Mouse (Mus musculus): Measurements from ENCODE around the gene Vav2. TPM values are rescaled to one million over a fixed set of nuclear protein-coding genes. Genes with fewer than 3 reads are reported as not detected.

The Vav2 gene
- polyA plus RNA-seq, 1 experiment = 18.8 TPM

DNA sequence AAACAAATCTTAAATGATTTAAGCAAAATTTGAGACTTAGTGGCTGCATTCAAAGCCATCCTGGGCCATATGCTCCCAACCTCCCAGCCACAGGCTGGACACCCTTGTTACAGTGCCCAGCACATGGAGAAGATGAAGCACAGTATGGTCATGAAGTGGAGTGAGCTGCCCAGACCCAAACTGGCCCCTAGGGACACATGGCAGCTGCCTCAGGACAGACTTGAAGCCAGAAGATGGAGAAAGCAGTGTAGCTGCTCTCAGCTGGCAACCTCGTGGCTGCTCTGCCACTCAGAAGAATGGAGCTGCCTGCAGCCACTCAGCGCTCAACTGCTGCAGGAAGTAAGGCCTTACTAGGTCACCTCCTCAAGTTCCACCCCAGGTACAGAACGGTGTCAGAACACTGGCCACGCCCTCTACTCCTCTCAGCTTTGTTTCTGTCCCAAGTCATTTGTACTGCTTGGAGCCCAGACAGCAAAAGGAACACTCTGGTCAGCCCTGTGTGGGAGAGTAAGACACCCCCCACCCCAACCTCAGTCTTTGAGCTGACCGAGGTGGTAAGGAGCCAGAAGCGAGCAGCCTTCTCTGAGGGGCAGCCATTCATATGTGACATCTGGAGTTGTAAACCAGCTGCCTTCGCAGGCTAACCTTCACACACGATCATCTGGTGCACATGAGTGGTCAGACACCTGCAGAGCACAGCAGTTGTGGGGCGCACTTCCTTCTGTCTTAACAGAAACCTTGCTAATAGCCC lies 130.0 kb downstream of the Vav2 start:
- no peak for TF ChIP-seq CTCF (IDR thresholded peaks at IDR 0.05; ENCODE audit: control insufficient read depth, insufficient read depth, low read length)
- TF ChIP-seq POLR2A (IDR thresholded peaks at IDR 0.05; ENCODE audit: borderline replicate concordance, control insufficient read depth, low read depth, low read length) = no peak
- peak overlapping the region; percentile 89 for H3K27ac ChIP-seq (ENCODE audit: control insufficient read depth, insufficient read depth, low read depth, low read length, poor library complexity)
- H3K4me3 ChIP-seq (replicated peaks; ENCODE audit: control insufficient read depth, low read depth, low read length) = no peak overlapping the region
- 50% methylated on average over 9 of the region's 9 CpGs for WGBS
- peaks cover 4% of the 10 kb centered on the region for H3K4me1 ChIP-seq (ENCODE audit: control insufficient read depth, insufficient read depth, low read length)

DNA sequence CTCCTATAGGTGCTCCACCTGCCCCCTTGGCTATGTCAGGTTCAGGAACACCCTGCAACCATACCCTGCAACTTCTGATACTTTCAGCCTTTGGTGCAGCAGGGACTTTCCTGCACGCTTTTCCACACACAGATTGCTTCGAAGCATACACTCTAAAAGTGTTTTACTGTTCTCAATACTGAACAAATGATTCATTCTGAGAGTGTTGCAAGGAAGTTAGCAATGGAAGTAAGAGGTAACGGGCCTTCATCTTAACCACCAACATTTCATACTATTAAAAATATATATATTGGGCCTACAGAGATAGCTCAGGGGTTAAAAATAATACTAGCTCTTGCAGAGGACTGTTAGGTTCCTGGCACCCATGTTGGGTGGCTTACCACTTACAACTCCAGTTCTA lies 132.1 kb downstream of the Vav2 start:
- TF ChIP-seq CTCF (IDR thresholded peaks at IDR 0.05; ENCODE audit: control insufficient read depth, insufficient read depth, low read length) (no peak), POLR2A (IDR thresholded peaks at IDR 0.05; ENCODE audit: borderline replicate concordance, control insufficient read depth, low read depth, low read length) (no peak)
- 78% methylated on average over 3 of the region's 3 CpGs for WGBS
- H3K4me1 ChIP-seq (ENCODE audit: control insufficient read depth, insufficient read depth, low read length) = peaks cover 4% of the 10 kb centered on the region

GRCm38 (mm10) chr2:27289019-27289418 lies 137.8 kb downstream of the Vav2 start:
- WGBS = 16% methylated on average over 3 of the region's 3 CpGs
- Histone ChIP-seq H3K27ac (ENCODE audit: control insufficient read depth, insufficient read depth, low read depth, low read length, poor library complexity) (no peak overlapping the region), H3K4me3 (replicated peaks; ENCODE audit: control insufficient read depth, low read depth, low read length) (no peak overlapping the region), H3K4me1 (ENCODE audit: control insufficient read depth, insufficient read depth, low read length) (no peaks in the 10 kb centered on the region)
- TF ChIP-seq CTCF (IDR thresholded peaks at IDR 0.05; ENCODE audit: control insufficient read depth, insufficient read depth, low read length) (peak; percentile 66), POLR2A (IDR thresholded peaks at IDR 0.05; ENCODE audit: borderline replicate concordance, control insufficient read depth, low read depth, low read length) (no peak)

More for the DNA sequence above, 132.1 kb downstream of the Vav2 start:
- H3K27ac ChIP-seq (ENCODE audit: control insufficient read depth, insufficient read depth, low read depth, low read length, poor library complexity) = no peak overlapping the region
- H3K4me3 ChIP-seq (replicated peaks; ENCODE audit: control insufficient read depth, low read depth, low read length) = no peak overlapping the region

DNA sequence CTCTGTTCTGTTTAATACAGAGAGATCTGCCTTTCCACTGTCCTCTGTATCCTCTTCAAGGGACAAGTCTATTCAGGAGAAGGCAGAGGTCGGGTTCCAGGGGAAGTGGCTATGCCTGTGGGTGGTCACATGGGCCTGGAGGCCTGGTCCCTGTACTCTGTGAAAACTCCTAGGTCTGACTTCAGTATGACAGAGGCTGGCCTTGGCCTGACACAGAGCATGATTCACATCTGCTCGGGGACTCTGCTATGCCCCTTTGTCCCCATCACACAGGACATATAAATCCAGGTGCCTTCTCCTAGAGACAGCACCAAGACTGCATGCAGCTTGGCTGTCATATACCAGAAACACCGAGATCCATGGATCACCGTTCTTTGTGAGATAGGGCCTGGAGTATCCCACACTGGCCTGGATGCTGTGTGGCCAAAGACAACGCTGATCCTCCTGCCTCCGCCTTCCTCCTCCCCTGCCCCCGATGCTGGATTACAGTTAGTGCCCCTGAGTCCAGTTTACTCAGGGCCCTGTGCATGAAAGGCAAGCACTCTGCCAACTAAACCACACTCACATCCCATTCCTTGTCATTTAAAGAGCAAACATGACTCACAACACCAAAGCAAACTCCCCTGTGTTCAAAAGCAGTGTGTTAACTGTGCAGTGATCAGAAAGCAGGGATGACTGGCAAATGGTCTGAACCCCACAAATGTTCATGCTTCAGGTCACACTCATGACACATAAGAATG lies 139.7 kb downstream of the Vav2 start:
- H3K4me3 ChIP-seq (replicated peaks; ENCODE audit: control insufficient read depth, low read depth, low read length) = no peak overlapping the region
- 78% methylated on average over 7 of the region's 7 CpGs for WGBS
- H3K4me1 ChIP-seq (ENCODE audit: control insufficient read depth, insufficient read depth, low read length) = no peaks in the 10 kb centered on the region
- TF ChIP-seq CTCF (IDR thresholded peaks at IDR 0.05; ENCODE audit: control insufficient read depth, insufficient read depth, low read length) (no peak), POLR2A (IDR thresholded peaks at IDR 0.05; ENCODE audit: borderline replicate concordance, control insufficient read depth, low read depth, low read length) (no peak)
- H3K27ac ChIP-seq (ENCODE audit: control insufficient read depth, insufficient read depth, low read depth, low read length, poor library complexity) = no peak overlapping the region

DNA sequence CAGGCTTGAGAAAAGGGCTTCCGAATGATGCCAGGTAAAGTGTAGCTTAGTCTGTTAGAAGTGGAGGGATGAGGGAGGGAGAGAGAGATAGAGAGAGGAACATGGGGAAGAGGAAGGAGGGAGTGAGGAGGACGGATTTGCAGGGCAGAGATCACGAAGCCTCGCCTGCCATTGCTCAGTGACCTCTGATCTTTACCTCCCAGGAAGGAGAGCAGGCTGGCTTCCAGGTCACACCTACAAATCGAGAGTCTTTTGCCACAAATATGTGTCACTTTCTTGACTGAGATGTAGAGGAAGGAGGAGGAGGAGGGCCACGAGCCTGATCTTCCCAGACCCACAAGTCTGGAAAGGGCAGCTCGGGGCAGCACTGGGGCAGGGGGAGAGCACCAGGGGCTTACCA lies 142.4 kb downstream of the Vav2 start:
- WGBS = 64% methylated on average over 7 of the region's 7 CpGs
- no peak overlapping the region for H3K27ac ChIP-seq (ENCODE audit: control insufficient read depth, insufficient read depth, low read depth, low read length, poor library complexity)
- TF ChIP-seq POLR2A (IDR thresholded peaks at IDR 0.05; ENCODE audit: borderline replicate concordance, control insufficient read depth, low read depth, low read length) (no peak), CTCF (IDR thresholded peaks at IDR 0.05; ENCODE audit: control insufficient read depth, insufficient read depth, low read length) (no peak)
- no peaks in the 10 kb centered on the region for H3K4me1 ChIP-seq (ENCODE audit: control insufficient read depth, insufficient read depth, low read length)
- no peak overlapping the region for H3K4me3 ChIP-seq (replicated peaks; ENCODE audit: control insufficient read depth, low read depth, low read length)

- TF ChIP-seq CTCF (IDR thresholded peaks at IDR 0.05; ENCODE audit: control insufficient read depth, insufficient read depth, low read length) = no peak
- no peak for TF ChIP-seq POLR2A (IDR thresholded peaks at IDR 0.05; ENCODE audit: borderline replicate concordance, control insufficient read depth, low read depth, low read length)
- WGBS = 83% methylated on average over 9 of the region's 9 CpGs
- no peaks in the 10 kb centered on the region for H3K4me1 ChIP-seq (ENCODE audit: control insufficient read depth, insufficient read depth, low read length)
Measured at GRCm38 (mm10) chr2:27281771-27282170, 145.1 kb downstream of the Vav2 start.

GRCm38 (mm10) chr2:27280920-27281611 lies 145.8 kb downstream of the Vav2 start:
- 63% methylated on average over 13 of the region's 13 CpGs for WGBS
- no peaks in the 10 kb centered on the region for H3K4me1 ChIP-seq (ENCODE audit: control insufficient read depth, insufficient read depth, low read length)
- H3K27ac ChIP-seq (ENCODE audit: control insufficient read depth, insufficient read depth, low read depth, low read length, poor library complexity) = no peak overlapping the region
- no peak overlapping the region for H3K4me3 ChIP-seq (replicated peaks; ENCODE audit: control insufficient read depth, low read depth, low read length)
- TF ChIP-seq CTCF (IDR thresholded peaks at IDR 0.05; ENCODE audit: control insufficient read depth, insufficient read depth, low read length) = peak; percentile 67
- no peak for TF ChIP-seq POLR2A (IDR thresholded peaks at IDR 0.05; ENCODE audit: borderline replicate concordance, control insufficient read depth, low read depth, low read length)

More at GRCm38 (mm10) chr2:27281771-27282170, 145.1 kb downstream of the Vav2 start:
- Histone ChIP-seq H3K4me3 (replicated peaks; ENCODE audit: control insufficient read depth, low read depth, low read length) (no peak overlapping the region), H3K27ac (ENCODE audit: control insufficient read depth, insufficient read depth, low read depth, low read length, poor library complexity) (no peak overlapping the region)

DNA sequence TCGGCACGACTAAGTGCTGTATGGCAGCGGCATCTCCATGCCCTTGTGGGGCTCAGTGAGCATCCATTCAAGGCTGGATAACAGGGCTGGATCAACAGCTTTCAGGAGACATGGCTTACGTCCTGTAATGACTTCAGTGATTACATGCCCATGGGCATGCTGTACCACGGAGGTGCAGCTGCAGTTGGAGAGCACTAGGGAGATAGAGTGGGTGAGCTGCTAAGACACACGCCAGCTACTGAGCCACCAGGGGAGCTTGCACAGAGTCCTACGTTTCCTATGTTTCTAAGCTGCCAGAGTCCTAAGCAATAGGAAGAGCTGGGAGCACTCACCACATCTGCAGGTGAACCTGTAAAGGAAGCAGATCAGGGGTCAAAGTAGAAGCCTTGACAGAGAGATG lies 148.0 kb downstream of the Vav2 start:
- WGBS = 87% methylated on average over 7 of the region's 7 CpGs
- no peak overlapping the region for H3K27ac ChIP-seq (ENCODE audit: control insufficient read depth, insufficient read depth, low read depth, low read length, poor library complexity)
- H3K4me1 ChIP-seq (ENCODE audit: control insufficient read depth, insufficient read depth, low read length) = no peaks in the 10 kb centered on the region
- TF ChIP-seq POLR2A (IDR thresholded peaks at IDR 0.05; ENCODE audit: borderline replicate concordance, control insufficient read depth, low read depth, low read length) (no peak), CTCF (IDR thresholded peaks at IDR 0.05; ENCODE audit: control insufficient read depth, insufficient read depth, low read length) (no peak)
- H3K4me3 ChIP-seq (replicated peaks; ENCODE audit: control insufficient read depth, low read depth, low read length) = no peak overlapping the region

Data from bone marrow, adult 2 months (tissue).